Mouse (Mus musculus) monocyte, adult 5-6 weeks (primary cell): ENCODE results near the gene Strn3. TPM values are rescaled to one million over a fixed set of nuclear protein-coding genes. Genes with fewer than 3 reads are reported as not detected.

Source experiments
- total RNA-seq: library from RNA; stranded (forward); fragments of 200-1000, 200-491, 200-594 nt; gene quantifications from 3 replicates; pipeline ENCODE4 v1.2.3, GENCODE M21; 2017

Strn3 gene
- total RNA-seq, 1 experiment from 2014 or later: 96.7 TPM

Other genes starting within 250 kb of the Strn3 start
- 0.58 TPM in 1 of 3 replicates, not detected in the others for gene Coch, start 98.6 kb downstream of the Strn3 start, total RNA-seq
- gene Ap4s1, start 864 bp downstream of the Strn3 start, total RNA-seq: 23.3 to 39.5 TPM (median 38.4 TPM) in 3 replicates
- gene Hectd1, start 137.6 kb upstream of the Strn3 start, total RNA-seq: 179 to 243 TPM (median 180 TPM) in 3 replicates